Mouse (Mus musculus) brain, embryonic 14.5 days (tissue): ENCODE results near the gene Lzic.

Experiments used
- CTCF ChIP-seq: fragments of 200-500 bp; IDR thresholded peaks from 2 replicates; pipeline ENCODE4 v1.5.1; 2012; ENCODE audit warnings: inconsistent platforms, mild to moderate bottlenecking, moderate library complexity, borderline replicate concordance; ENCODE audit not compliant: insufficient read depth, insufficient read length; ENCODE audit errors: extremely low read depth
- POLR2A ChIP-seq: fragments of 200-500 bp; IDR thresholded peaks from 2 replicates; pipeline ENCODE4 v1.6.1; 2012; ENCODE audit warnings: mild to moderate bottlenecking, inconsistent platforms, borderline replicate concordance; ENCODE audit not compliant: poor library complexity, insufficient read depth, insufficient read length, severe bottlenecking; ENCODE audit errors: extremely low read depth

- TF ChIP-seq CTCF (no peak), POLR2A (no peak)
These were observed 20.4 kb downstream of the Lzic start for GRCm38 (mm10) chr4:149505261-149505967.
